ENCODE assay signal across 19 mouse cellular contexts in the genomic region with DNA sequence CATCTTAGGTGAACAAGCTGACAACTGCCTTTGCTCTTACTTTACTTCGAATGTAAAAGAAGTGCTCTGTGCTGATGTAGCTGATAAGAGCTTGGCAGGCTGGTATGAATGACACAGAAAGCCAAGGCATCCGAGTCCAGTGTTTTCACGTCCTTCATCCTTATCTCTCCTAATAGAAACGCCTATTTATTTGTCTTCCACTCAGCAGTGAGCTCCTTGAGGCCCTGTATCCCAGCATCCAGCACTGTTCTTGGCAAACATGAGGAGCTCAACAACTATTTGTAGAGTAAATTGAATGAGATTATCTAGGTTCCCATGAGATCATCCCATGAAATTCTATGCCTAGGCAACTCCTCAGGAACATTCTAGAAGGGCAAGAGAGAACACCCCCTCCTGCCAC. TPM values are rescaled to one million over a fixed set of nuclear protein-coding genes. Genes with fewer than 3 reads are reported as not detected.
"Had no signal": no experiment of that assay in that cellular context is flagged by ENCODE, and none has a peak within 500 bp of the region (broad histone marks: within the 10 kb centered on the region; RNA-seq: fewer than 3 reads in every experiment).

No protein-coding gene starts in this region.

- H3K4me3 ChIP-seq: liver, embryonic 13.5 days; liver, embryonic 15.5 days; megakaryocyte, embryonic 14.5 days; midbrain, embryonic 13.5 days; midbrain, embryonic 15.5 days; neural tube, embryonic 12.5 days; stomach, embryonic 15.5 days had no signal

- DNase-seq: liver, embryonic 13.5 days; liver, postnatal 0 days; lung, embryonic 14.5 days; right cerebral cortex, postnatal 14 days; thymus, adult 18-20 months; thymus, postnatal 14 days; thymus, postnatal 36 days had no signal

- H3K27ac ChIP-seq: liver, embryonic 13.5 days; liver, embryonic 15.5 days; macrophage; midbrain, embryonic 13.5 days; midbrain, embryonic 15.5 days; neural tube, embryonic 12.5 days; stomach, embryonic 15.5 days had no signal

- H3K9ac ChIP-seq: liver, embryonic 13.5 days; liver, embryonic 15.5 days; liver, postnatal 0 days; lung, embryonic 14.5 days; midbrain, embryonic 13.5 days; midbrain, embryonic 15.5 days; neural tube, embryonic 12.5 days; stomach, embryonic 15.5 days had no signal

- H3K36me3 ChIP-seq: liver, embryonic 13.5 days; liver, embryonic 15.5 days; midbrain, embryonic 13.5 days; midbrain, embryonic 15.5 days; neural tube, embryonic 12.5 days; stomach, embryonic 15.5 days had no signal

- H3K9me3 ChIP-seq: liver, embryonic 13.5 days; liver, embryonic 15.5 days; megakaryocyte, embryonic 14.5 days; midbrain, embryonic 13.5 days; midbrain, embryonic 15.5 days; neural tube, embryonic 12.5 days; stomach, embryonic 15.5 days had no signal

- H3K27me3 ChIP-seq: liver, embryonic 13.5 days; megakaryocyte, embryonic 14.5 days; midbrain, embryonic 13.5 days; midbrain, embryonic 15.5 days; neural tube, embryonic 12.5 days; stomach, embryonic 15.5 days had no signal

- H3K4me2 ChIP-seq: liver, embryonic 11.5 days; liver, embryonic 13.5 days; liver, embryonic 15.5 days; lung, embryonic 14.5 days; midbrain, embryonic 11.5 days; midbrain, embryonic 13.5 days; midbrain, embryonic 15.5 days; neural tube, embryonic 12.5 days; stomach, embryonic 15.5 days had no signal

- ATAC-seq: liver, postnatal 0 days; midbrain, embryonic 13.5 days; midbrain, embryonic 15.5 days had no signal

- H3K4me1 ChIP-seq: liver, embryonic 13.5 days; liver, embryonic 15.5 days; megakaryocyte, embryonic 14.5 days; midbrain, embryonic 13.5 days; midbrain, embryonic 15.5 days; neural tube, embryonic 12.5 days; stomach, embryonic 15.5 days had no signal

RNA-seq across cellular contexts. Expression of gene Edn1, which starts 35.1 kb away (rescaled TPM):
- total RNA-seq: megakaryocyte progenitor cell, adult 5-6 weeks; monocyte, adult 5-6 weeks; neutrophil, adult 5-6 weeks had no signal
